Mouse (Mus musculus): ENCODE results near the gene Ebf1. TPM values are rescaled to one million over a fixed set of nuclear protein-coding genes. Genes with fewer than 3 reads are reported as not detected.

Ebf1 gene
- total RNA-seq, 2 experiments from 2014 or later = 3.3 to 3.6 TPM

DNA sequence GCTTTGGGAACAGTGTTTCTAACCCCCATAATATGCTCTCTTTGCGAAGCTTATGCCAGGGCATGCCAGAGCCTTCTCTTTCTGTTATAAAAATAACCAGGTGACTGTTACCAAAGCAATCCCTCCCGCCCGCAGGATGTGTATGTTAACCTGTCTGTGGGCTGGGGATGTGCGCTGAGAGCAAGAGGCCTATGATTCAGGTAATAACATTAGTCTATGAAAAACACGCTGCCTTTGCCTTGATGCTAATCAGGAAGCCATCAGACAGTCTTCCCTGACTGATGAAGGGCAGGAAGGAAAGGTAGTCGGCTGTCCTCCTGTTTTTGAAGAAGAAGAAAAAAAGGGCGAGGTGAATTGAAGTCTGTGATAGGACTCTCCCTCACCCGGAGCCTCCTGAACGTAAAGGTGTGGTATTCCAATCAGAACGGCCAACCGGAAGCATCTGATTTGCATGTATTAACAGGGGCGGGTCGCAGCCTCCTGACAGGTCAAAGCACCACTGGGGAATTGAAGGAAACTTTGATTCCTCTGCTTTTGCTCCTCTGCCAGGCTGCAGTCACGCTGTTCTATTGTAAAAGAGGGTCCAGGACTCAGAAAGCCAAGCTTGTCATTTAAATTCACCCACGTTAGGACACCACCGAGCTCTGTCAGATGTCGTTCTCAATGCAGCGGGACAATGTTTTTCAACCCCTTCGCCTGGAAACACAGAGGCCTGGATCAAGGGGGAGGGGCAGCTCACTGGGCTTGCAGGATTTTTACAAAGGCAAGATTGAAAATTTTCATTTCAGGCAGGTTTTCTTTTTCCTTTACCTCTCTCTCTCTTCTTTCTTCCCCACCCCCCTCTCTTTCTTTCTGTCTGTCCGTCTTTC is 144.2 kb downstream of the Ebf1 start:
- no peak overlapping the region for H3K27ac ChIP-seq
- no peak overlapping the region for H3K4me3 ChIP-seq
- DNase-seq (ENCODE audit: extremely low spot score in 1 of 2, low spot score in 2 of 2) = no peak
- no peak for TF ChIP-seq CTCF (IDR thresholded peaks at IDR 0.05)
- intact Hi-C loops (cut with DNase I) = no loop called here

DNA sequence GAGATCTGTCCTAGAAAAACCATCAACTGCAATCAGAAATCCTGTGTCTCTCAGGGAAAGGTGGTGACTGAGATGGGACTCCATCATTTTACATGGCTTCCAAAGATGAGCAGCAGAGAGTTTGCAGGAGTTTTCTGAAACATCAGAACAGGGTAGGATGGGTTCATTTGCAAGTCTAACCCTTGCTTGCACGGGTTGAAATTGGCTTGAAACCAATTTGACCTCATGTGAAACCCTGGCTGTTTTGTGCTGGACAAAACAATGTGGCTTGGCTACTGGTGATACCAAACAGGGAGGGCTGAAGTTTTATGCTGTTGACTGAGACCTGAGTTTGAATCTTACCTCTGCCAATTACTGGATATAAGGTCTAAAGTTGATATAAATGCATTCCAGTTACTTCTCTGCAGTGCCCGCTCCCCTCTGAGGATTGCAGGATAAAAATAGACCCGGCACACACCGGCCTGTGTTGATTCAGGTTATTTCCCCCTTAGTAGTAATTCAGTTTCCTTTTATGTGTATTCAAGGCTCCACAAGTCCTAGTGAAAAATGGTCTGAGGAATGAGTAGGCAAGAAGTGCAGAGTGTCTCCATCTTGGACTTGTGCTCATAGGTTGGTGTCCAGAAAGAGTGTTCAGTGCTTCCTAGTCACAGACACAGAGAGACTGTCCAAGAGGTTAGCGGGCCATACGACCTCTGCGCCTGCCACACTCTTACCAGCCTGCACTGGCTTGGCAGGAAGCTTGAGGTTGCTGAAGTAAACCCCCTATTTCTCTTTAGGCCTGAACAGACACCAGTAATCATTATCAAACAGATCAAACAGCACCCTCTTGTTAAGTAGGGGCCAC is 147.1 kb downstream of the Ebf1 start:
- intact Hi-C loops (cut with DNase I) = no loop called here
- no peak for TF ChIP-seq CTCF (IDR thresholded peaks at IDR 0.05)
- DNase-seq (ENCODE audit: extremely low spot score in 1 of 2, low spot score in 2 of 2) = no peak
- Histone ChIP-seq H3K4me3 (no peak overlapping the region), H3K27ac (no peak overlapping the region)

DNA sequence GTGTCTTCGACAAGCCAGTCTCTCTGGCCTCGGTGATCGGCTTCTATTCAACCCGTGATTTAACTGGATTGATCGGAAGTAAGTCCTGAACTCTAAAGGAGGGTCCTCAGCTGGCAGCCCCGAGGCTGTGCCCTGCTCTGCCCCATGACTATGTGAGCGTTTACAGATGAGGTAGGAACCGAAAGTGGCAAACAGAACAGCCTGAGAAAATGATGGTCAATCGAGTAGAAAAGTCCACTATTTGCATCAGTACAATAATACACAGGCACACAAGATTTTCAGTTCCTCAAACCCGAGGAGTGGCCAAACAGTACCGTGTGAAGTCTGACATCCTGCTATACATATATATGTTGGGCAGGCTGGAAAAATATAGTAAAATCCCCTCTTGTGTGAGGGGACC is 147.9 kb downstream of the Ebf1 start:
- TF ChIP-seq CTCF (IDR thresholded peaks at IDR 0.05) = no peak
- Histone ChIP-seq H3K4me3 (no peak overlapping the region), H3K27ac (no peak overlapping the region)
- intact Hi-C loops (cut with DNase I) = no loop called here
- no peak for DNase-seq (ENCODE audit: extremely low spot score in 1 of 2, low spot score in 2 of 2)

DNA sequence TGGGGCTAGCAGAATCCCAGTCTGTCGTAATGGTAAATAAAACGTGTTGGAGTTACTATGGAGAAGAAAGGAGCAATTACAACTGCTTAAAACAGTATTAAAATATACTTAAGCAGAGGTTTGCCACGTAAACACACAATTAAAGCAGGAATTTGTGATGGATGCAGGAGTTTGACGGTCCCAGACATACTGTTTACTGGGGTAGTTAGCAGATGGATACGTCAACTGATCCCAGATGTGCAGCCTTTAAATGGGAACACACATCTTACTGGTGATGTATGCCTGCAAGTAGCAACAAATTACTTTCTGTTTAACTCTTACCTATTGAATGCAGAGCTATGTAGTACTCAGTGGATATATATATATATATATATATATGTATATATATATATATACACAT is 149.1 kb downstream of the Ebf1 start:
- no peak for TF ChIP-seq CTCF (IDR thresholded peaks at IDR 0.05)
- H3K4me3 ChIP-seq = no peak overlapping the region
- no peak overlapping the region for H3K27ac ChIP-seq
- intact Hi-C loops (cut with DNase I) = no loop called here
- no peak for DNase-seq (ENCODE audit: extremely low spot score in 1 of 2, low spot score in 2 of 2)

DNA sequence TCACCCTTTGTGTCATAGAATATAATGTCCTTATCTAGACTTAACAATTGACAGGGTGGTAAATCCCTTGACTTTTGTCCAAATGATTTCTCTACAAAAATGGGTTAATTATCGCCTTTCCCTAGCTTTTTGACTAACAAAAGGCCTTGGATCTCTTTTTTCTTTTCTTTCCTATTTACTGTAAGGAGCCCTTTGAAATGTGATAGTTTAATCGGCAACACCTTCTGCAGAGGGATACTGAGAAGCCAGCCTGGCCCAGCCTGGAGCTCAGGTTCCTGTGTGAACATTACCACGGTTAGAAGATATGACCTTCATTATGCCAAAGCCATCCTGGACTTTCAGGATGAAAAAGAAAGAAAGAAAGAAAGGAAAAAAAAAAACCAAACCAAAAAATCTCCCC is 150.2 kb downstream of the Ebf1 start:
- no peak overlapping the region for H3K27ac ChIP-seq
- TF ChIP-seq CTCF (IDR thresholded peaks at IDR 0.05) = no peak
- H3K4me3 ChIP-seq = no peak overlapping the region
- intact Hi-C loops (cut with DNase I) = no loop called here
- DNase-seq (ENCODE audit: extremely low spot score in 1 of 2, low spot score in 2 of 2) = no peak

DNA sequence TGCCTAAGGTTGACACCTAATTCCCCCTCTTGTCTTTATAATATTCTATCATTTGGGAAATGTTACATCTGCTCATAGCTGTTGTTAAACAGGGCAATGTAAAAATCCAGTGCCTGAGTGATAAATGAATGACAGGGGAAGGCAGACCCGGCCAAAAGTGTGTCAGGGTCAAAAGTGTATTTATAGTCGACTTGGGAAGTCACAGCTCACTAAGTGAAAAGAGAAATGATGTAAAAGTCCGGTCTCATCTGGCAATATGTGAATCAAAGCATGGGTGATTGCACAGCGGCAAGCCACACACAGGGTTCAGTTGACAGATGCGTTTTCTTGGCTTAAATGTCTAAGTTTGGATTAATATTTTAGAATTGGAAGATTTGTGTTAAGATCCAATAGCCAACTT is 151.2 kb downstream of the Ebf1 start:
- DNase-seq (ENCODE audit: extremely low spot score in 1 of 2, low spot score in 2 of 2) = no peak
- intact Hi-C loops (cut with DNase I) = no loop called here
- Histone ChIP-seq H3K4me3 (no peak overlapping the region), H3K27ac (no peak overlapping the region)
- no peak for TF ChIP-seq CTCF (IDR thresholded peaks at IDR 0.05)

DNA sequence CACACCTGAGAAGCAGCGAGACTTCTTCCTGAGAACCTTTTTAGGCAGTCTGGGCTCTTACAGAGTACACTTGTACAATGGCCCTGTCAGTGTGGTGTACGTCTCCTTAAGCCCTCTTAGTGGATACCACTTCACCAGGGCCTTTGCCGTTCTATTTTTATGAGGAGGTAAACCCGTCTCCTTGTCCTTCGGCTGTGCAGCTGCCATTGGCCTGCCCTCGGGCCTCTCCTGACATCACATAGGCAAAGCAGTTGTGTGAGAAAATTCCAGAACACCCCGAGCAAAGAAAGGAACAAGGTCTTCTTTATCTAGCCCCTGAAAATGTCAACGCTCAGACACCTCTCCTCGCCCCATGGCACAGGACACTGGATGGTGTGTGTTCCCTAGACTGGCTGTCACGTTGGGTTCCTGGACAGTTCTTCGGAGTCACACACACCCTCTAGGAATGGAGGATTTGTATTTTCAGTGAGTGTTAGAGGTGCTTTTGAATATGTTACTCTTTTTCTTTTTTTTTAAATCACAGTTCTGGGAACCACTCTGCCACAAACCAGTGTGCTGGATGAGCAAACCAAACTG is 154.0 kb downstream of the Ebf1 start:
- intact Hi-C loops (cut with DNase I) = no loop called here
- H3K4me3 ChIP-seq = no peak overlapping the region
- DNase-seq (ENCODE audit: extremely low spot score in 1 of 2, low spot score in 2 of 2) = no peak
- TF ChIP-seq CTCF (IDR thresholded peaks at IDR 0.05) = no peak
- H3K27ac ChIP-seq = no peak overlapping the region

DNA sequence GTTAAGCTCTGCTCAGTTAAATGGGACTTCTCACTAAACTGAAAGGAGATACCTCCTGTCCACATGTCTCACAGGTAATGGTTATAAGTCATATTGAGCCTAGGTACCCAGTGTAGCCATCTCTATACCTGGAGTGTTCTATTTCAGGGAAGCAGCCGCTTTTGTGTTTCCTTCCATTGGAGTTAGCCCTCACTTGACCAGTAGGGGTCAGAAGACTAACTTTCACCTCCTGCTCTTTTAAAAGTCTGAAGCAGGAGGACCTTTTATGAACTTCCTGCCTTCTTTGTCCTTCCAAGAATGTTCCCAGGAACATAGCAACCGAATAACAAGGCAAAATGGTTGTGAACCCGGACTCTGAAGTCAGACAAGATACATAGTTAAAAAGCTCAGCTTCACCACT is 157.3 kb downstream of the Ebf1 start:
- no peak for DNase-seq (ENCODE audit: extremely low spot score in 1 of 2, low spot score in 2 of 2)
- Histone ChIP-seq H3K27ac (no peak overlapping the region), H3K4me3 (no peak overlapping the region)
- TF ChIP-seq CTCF (IDR thresholded peaks at IDR 0.05) = peak; percentile 47
- intact Hi-C loops (cut with DNase I) = no loop called here

DNA sequence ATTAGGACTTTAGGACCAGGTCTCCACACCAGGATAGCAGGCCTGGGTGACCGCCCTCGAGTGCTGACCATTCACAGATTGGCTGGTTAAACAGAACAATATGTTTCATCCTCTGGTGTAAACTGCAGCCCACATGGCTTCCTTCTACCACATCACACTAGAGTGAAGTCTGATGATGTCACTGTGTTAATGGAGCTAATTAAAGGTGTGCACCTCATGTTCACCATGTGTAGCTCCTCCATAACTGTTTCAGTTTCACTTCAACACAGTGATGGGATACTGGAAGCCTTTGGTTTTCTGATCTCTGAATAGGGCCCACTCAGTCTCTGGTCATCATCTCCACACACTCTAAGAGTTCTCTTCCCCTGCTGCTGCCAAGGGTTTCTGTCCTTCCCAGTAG is 158.4 kb downstream of the Ebf1 start:
- H3K27ac ChIP-seq = no peak overlapping the region
- no peak for DNase-seq (ENCODE audit: extremely low spot score in 1 of 2, low spot score in 2 of 2)
- H3K4me3 ChIP-seq = no peak overlapping the region
- intact Hi-C loops (cut with DNase I) = no loop called here
- no peak for TF ChIP-seq CTCF (IDR thresholded peaks at IDR 0.05)

DNA sequence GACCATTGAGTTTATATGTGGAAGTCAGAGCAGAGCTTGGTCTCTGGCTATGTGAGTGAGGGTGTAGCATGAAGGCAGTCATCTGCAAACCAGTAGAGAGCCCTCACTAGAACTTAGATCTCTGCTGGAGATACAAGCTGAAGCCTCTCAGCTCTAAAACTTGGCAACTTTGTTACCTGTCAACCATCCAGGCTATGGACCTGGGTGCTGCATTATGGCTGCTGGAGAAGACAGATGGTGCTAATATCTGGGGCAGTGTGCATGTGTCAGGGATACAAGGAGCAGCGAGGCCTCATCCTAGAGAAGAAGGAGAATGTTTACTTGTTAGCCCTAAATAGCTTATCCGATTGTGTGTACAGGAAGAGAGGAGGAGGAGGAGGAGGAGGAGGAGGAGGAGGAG is 159.4 kb downstream of the Ebf1 start:
- Histone ChIP-seq H3K27ac (no peak overlapping the region), H3K4me3 (no peak overlapping the region)
- TF ChIP-seq CTCF (IDR thresholded peaks at IDR 0.05) = no peak
- intact Hi-C loops (cut with DNase I) = no loop called here
- DNase-seq (ENCODE audit: extremely low spot score in 1 of 2, low spot score in 2 of 2) = no peak

DNA sequence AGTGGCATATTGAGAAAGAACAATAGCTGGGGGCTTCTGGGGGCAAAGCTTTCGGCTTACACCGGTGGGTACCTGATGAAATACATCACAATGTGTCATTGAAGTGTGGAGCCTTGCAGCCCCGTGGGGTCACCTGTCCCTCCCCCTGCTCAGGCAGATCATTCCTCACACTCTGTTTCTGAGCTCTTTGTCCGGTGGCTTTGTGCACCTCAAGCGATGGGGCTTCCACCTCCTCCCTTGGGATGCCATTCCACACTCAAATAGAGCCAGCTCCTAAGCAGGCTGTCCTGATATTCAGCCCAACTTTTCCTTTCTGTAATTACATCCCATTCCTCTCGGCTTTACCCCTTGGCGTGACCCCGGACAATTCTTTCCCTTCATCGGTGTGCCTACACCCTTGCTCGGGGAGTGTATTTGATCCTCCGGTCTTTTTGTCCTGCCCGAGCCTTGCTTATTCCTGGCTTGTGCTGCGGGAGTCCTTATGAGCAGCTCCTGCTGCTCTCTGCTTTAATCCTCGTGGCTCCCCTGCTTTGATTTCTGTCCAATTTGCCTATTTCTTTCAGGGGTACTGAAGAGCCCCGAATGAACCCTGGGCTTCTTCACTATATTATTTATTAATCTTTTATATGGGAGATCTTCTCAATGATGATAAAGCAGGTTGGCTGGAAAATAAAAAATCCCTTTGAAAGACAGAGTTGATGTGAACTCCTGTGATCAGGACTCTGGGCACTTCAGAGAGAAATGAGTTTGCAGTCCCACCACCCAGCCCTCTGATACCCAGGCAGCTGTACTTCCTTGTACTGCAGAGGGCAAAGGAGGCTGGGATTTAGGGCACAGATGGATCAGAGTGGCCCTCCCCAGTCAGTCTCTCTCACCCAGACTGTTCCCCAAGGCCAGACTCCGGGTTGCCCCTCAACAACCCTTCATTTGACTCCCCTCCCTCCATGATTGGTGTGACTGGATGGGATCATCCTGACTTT is 160.5 kb downstream of the Ebf1 start:
- DNase-seq (ENCODE audit: extremely low spot score in 1 of 2, low spot score in 2 of 2) = no peak
- H3K4me3 ChIP-seq = no peak overlapping the region
- H3K27ac ChIP-seq = no peak overlapping the region
- no peak for TF ChIP-seq CTCF (IDR thresholded peaks at IDR 0.05)
- intact Hi-C loops (cut with DNase I) = no loop called here
